Mouse (Mus musculus): ENCODE results near the gene Eng.

Gene Eng

GRCm38 (mm10) chr2:32641810-32642209, 4.6 kb upstream of the Eng start:
- in situ Hi-C loops (cut with MboI, MseI) = no loop called here

- in situ Hi-C loops (cut with MboI, MseI) = no loop called here
Observed at GRCm38 (mm10) chr2:32642813-32643212, 3.6 kb upstream of the Eng start.

- in situ Hi-C loops (cut with MboI, MseI) = no loop called here
Observed at GRCm38 (mm10) chr2:32644083-32644482, 2.3 kb upstream of the Eng start.

GRCm38 (mm10) chr2:32644799-32645475, 1.5 kb upstream of the Eng start:
- in situ Hi-C loops (cut with MboI, MseI) = no loop called here

- in situ Hi-C loops (cut with MboI, MseI) = no loop called here
Observed at GRCm38 (mm10) chr2:32645647-32646046, 748 bp upstream of the Eng start.

GRCm38 (mm10) chr2:32647366-32647765, 971 bp downstream of the Eng start:
- in situ Hi-C loops (cut with MboI, MseI) = no loop called here

- in situ Hi-C loops (cut with MboI, MseI) = no loop called here
Observed at GRCm38 (mm10) chr2:32653764-32654163, 7.4 kb downstream of the Eng start.

GRCm38 (mm10) chr2:32654743-32655393, 8.5 kb downstream of the Eng start:
- in situ Hi-C loops (cut with MboI, MseI) = no loop called here

GRCm38 (mm10) chr2:32655394-32655744, 9.0 kb downstream of the Eng start:
- in situ Hi-C loops (cut with MboI, MseI) = no loop called here

GRCm38 (mm10) chr2:32655826-32656225, 9.4 kb downstream of the Eng start:
- in situ Hi-C loops (cut with MboI, MseI) = no loop called here

- in situ Hi-C loops (cut with MboI, MseI) = no loop called here
Observed at GRCm38 (mm10) chr2:32658873-32659272, 12.5 kb downstream of the Eng start.

- in situ Hi-C loops (cut with MboI, MseI) = no loop called here
Observed at GRCm38 (mm10) chr2:32661509-32662107, 15.2 kb downstream of the Eng start.

GRCm38 (mm10) chr2:32662291-32662690, 15.9 kb downstream of the Eng start:
- in situ Hi-C loops (cut with MboI, MseI) = no loop called here

GRCm38 (mm10) chr2:32665345-32665744, 18.9 kb downstream of the Eng start:
- in situ Hi-C loops (cut with MboI, MseI) = no loop called here

GRCm38 (mm10) chr2:32665853-32666252, 19.5 kb downstream of the Eng start:
- in situ Hi-C loops (cut with MboI, MseI) = no loop called here

- in situ Hi-C loops (cut with MboI, MseI) = no loop called here
Observed at GRCm38 (mm10) chr2:32667775-32668174, 21.4 kb downstream of the Eng start.

- in situ Hi-C loops (cut with MboI, MseI) = no loop called here
Observed at GRCm38 (mm10) chr2:32668176-32668575, 21.8 kb downstream of the Eng start.

- in situ Hi-C loops (cut with MboI, MseI) = no loop called here
Observed at GRCm38 (mm10) chr2:32669876-32670275, 23.5 kb downstream of the Eng start.

GRCm38 (mm10) chr2:32671147-32671546, 24.8 kb downstream of the Eng start:
- in situ Hi-C loops (cut with MboI, MseI) = no loop called here

GRCm38 (mm10) chr2:32671907-32672595, 25.7 kb downstream of the Eng start:
- in situ Hi-C loops (cut with MboI, MseI) = no loop called here

GRCm38 (mm10) chr2:32673176-32673917, 27.0 kb downstream of the Eng start:
- in situ Hi-C loops (cut with MboI, MseI) = no loop called here

GRCm38 (mm10) chr2:32676821-32677220, 30.4 kb downstream of the Eng start:
- in situ Hi-C loops (cut with MboI, MseI) = no loop called here
